In the genomic region with DNA sequence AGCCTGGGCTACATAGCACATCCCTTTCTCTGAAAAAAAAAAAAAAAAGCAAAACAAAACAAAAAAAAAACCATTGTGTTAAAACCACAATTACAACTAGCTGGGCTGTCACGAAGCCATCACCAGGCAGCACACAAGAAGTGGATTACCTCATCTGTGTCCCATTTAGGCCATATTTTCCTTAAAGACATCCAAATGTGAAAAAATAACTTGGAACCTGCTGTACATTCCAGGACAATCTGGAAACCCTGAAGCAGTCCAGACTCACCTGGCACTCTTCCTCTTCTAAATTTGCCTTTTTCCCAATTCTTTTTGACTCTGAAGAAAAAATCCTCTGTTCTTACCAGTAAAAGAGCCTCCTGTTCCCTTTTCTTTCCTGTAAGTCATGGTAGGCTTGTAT, we compare ENCODE assay signal across 23 mouse cellular contexts.
DNase-seq lines count a peak whose midpoint lies in the region; ATAC-seq and TF ChIP-seq lines count a peak whose summit lies in the region.
"Had no signal": no experiment of that assay in that cellular context is flagged by ENCODE, and none has a peak within 500 bp of the region (broad histone marks: within the 10 kb centered on the region; RNA-seq: fewer than 3 reads in every experiment).

No protein-coding gene starts in this region.

- H3K27ac ChIP-seq in CH12.LX (ENCODE audit: insufficient read depth, low read depth), result no peak overlapping the region
- H3K27ac ChIP-seq in limb, embryonic 15.5 days, result peak overlapping the region; percentile 76
- H3K27ac ChIP-seq: embryonic facial prominence, embryonic 12.5 days; forebrain, embryonic 10.5 days; forebrain, embryonic 13.5 days; hindbrain, embryonic 12.5 days; hindbrain, embryonic 15.5 days had no signal

- no peak for TF ChIP-seq EP300 in CH12.LX (IDR thresholded peaks at IDR 0.05; ENCODE audit: low read length)

- H3K4me1 ChIP-seq in CH12.LX (ENCODE audit: control insufficient read depth in 1 of 2, insufficient read depth in 2 of 2), result no peaks in the 10 kb centered on the region
- H3K4me1 ChIP-seq in limb, embryonic 15.5 days, result peaks cover 13% of the 10 kb centered on the region

- ATAC-seq in frontal cortex, adult (ENCODE audit: low TSS enrichment), result peak; percentile 16; the same call in 1 of the 2 replicates
- no peak for ATAC-seq in limb, embryonic 15.5 days (ENCODE audit: insufficient number of reproducible peaks, low FRiP score, low TSS enrichment, low read depth)
- ATAC-seq: activated CD4-positive, CD25-positive, alpha-beta regulatory T cell, adult 4 months; CD4-positive, CD25-positive, alpha-beta regulatory T cell, adult 4 months; forebrain, embryonic 13.5 days; forebrain, embryonic 16.5 days; intestine, postnatal 0 days had no signal

- dilution Hi-C loops in CH12.LX (cut with MboI; ENCODE audit: extremely low pct_ligation_motif_present, extremely low pct_unique_long_range_greater_than_20kb, low sequenced_read_pairs), result no loop called here

- H3K9ac ChIP-seq in CH12.LX (ENCODE audit: insufficient read depth, low read depth), result no peak overlapping the region
- H3K9ac ChIP-seq in limb, embryonic 15.5 days, result no peak overlapping the region
- H3K9ac ChIP-seq: embryonic facial prominence, embryonic 12.5 days; forebrain, embryonic 13.5 days; hindbrain, embryonic 12.5 days; hindbrain, embryonic 15.5 days had no signal

- no peak overlapping the region for H3K4me3 ChIP-seq in CH12.LX (replicated peaks in 1 of 3; ENCODE audit: low read depth in 2 of 3, low read length in 2 of 3, poor library complexity in 1 of 3)
- H3K4me3 ChIP-seq in limb, embryonic 15.5 days, result no peak overlapping the region
- H3K4me3 ChIP-seq: embryonic facial prominence, embryonic 12.5 days; forebrain, embryonic 10.5 days; forebrain, embryonic 13.5 days; hindbrain, embryonic 12.5 days; hindbrain, embryonic 15.5 days had no signal

- TF ChIP-seq RAD21 in CH12.LX (IDR thresholded peaks at IDR 0.05; ENCODE audit: low read depth, low read length), result no peak

- no peaks in the 10 kb centered on the region for H3K36me3 ChIP-seq in CH12.LX (replicated peaks in 1 of 2; ENCODE audit: control insufficient read depth in 1 of 2, insufficient read depth in 1 of 2, low read length in 1 of 2)
- H3K36me3 ChIP-seq in limb, embryonic 15.5 days, result no peaks in the 10 kb centered on the region
- H3K36me3 ChIP-seq: embryonic facial prominence, embryonic 12.5 days; forebrain, embryonic 10.5 days; hindbrain, embryonic 12.5 days; hindbrain, embryonic 15.5 days had no signal

- no peak for TF ChIP-seq CTCF in CH12.LX (conservative IDR thresholded peaks at IDR 0.05 in 1 of 2, IDR thresholded peaks at IDR 0.05 in 1 of 2; ENCODE audit: low read depth in 2 of 2, low read length in 2 of 2)

- no peak for TF ChIP-seq POLR2A in CH12.LX (IDR thresholded peaks at IDR 0.05; ENCODE audit: low read depth, low read length)

- H3K4me2 ChIP-seq in CH12.LX (ENCODE audit: insufficient read depth, low read depth, poor library complexity, severe bottlenecking), result no peak overlapping the region
- H3K4me2 ChIP-seq in limb, embryonic 15.5 days, result no peak overlapping the region
- H3K4me2 ChIP-seq: embryonic facial prominence, embryonic 12.5 days; forebrain, embryonic 13.5 days; heart, embryonic 11.5 days; hindbrain, embryonic 12.5 days; hindbrain, embryonic 15.5 days had no signal

- H3K79me2 ChIP-seq in CH12.LX (replicated peaks; ENCODE audit: control insufficient read depth, extremely low read depth, insufficient read depth, poor library complexity, severe bottlenecking), result no peaks in the 10 kb centered on the region

- in situ Hi-C loops in CH12.LX (cut with MboI; ENCODE audit: low pct_ligation_motif_present, low pct_unique_long_range_greater_than_20kb, low sequenced_read_pairs), result no loop called here

- DNase-seq in frontal cortex, postnatal 36 days (ENCODE audit: low spot score in 2 of 2), result no peak
- DNase-seq in CH12.LX (ENCODE audit: extremely low read depth), result no peak
- peak; percentile 59 for DNase-seq in brain, adult 2 months (ENCODE audit: low read depth, low spot score)
- DNase-seq in testis, postnatal 14 days (ENCODE audit: low spot score), result no peak
- DNase-seq: adrenal gland, adult 8-10 months; adrenal gland, postnatal 25 days; cerebellum, adult 11 months; cerebellum, postnatal 10 days; cerebellum, postnatal 36 days; gastrocnemius, postnatal 10 days; heart, adult 11 months had no signal

- no peaks in the 10 kb centered on the region for H3K9me3 ChIP-seq in CH12.LX (replicated peaks; ENCODE audit: low read length)
- no peaks in the 10 kb centered on the region for H3K9me3 ChIP-seq in limb, embryonic 15.5 days
- H3K9me3 ChIP-seq: embryonic facial prominence, embryonic 12.5 days; forebrain, embryonic 10.5 days; forebrain, embryonic 13.5 days; hindbrain, embryonic 12.5 days; hindbrain, embryonic 15.5 days had no signal

- 41% methylated on average over 1 of the region's 1 CpGs for WGBS in limb, embryonic 15.5 days

- H3K27me3 ChIP-seq in CH12.LX (replicated peaks), result no peaks in the 10 kb centered on the region
- no peaks in the 10 kb centered on the region for H3K27me3 ChIP-seq in limb, embryonic 15.5 days
- H3K27me3 ChIP-seq: embryonic facial prominence, embryonic 12.5 days; forebrain, embryonic 13.5 days; hindbrain, embryonic 12.5 days; hindbrain, embryonic 15.5 days had no signal

TF ChIP-seq in CH12.LX, 34 proteins besides CTCF, POLR2A, EP300 and RAD21:
- TF ChIP-seq TBP (conservative IDR thresholded peaks at IDR 0.05; ENCODE audit: low read depth, low read length) (no peak), USF2 (conservative IDR thresholded peaks at IDR 0.05; ENCODE audit: low read depth, low read length) (no peak), KAT2A (IDR thresholded peaks at IDR 0.05; ENCODE audit: insufficient replicate concordance, low read length) (no peak), ZNF384 (IDR thresholded peaks at IDR 0.05; ENCODE audit: low read depth, low read length) (peak; percentile 27; the same call in 1 of the 2 replicates), BHLHE40 (IDR thresholded peaks at IDR 0.05; ENCODE audit: low read depth, low read length) (no peak), TCF12 (IDR thresholded peaks at IDR 0.05; ENCODE audit: low read depth, low read length) (no peak), ELF1 (IDR thresholded peaks at IDR 0.05; ENCODE audit: low read depth, low read length) (no peak)
